Mouse (Mus musculus) CH12.LX (cell line): ENCODE results near the gene Meis2.

ENCODE experiments used
- CTCF ChIP-seq, 2 experiments: IDR thresholded peaks in 1 of 2; conservative IDR thresholded peaks in 1 of 2; 2 replicates each; pipeline ENCODE4 v1.5.1; 2011 to 2012; ENCODE audit warnings: low read depth in 2 of 2, low read length in 2 of 2, improper control_type of control experiment in 1 of 2, inconsistent platforms in 1 of 2, mild to moderate bottlenecking in 1 of 2, moderate library complexity in 1 of 2
- HCFC1 ChIP-seq: IDR thresholded peaks from 2 replicates; pipeline ENCODE4 v1.6.1; 2012; ENCODE audit warnings: low read depth, mild to moderate bottlenecking, inconsistent platforms, low read length, improper control_type of control experiment
- JUND ChIP-seq: conservative IDR thresholded peaks from 2 replicates; pipeline ENCODE4 v1.6.1; 2011; ENCODE audit warnings: low read depth, low read length, improper control_type of control experiment
- KAT2A ChIP-seq: IDR thresholded peaks from 2 replicates; pipeline ENCODE4 v1.6.1; 2012; ENCODE audit warnings: low read length, improper control_type of control experiment, inconsistent platforms; ENCODE audit not compliant: insufficient replicate concordance
- MAFK ChIP-seq: IDR thresholded peaks from 2 replicates; pipeline ENCODE4 v1.6.1; 2011; ENCODE audit warnings: low read length, improper control_type of control experiment; ENCODE audit not compliant: insufficient replicate concordance
- POLR2A ChIP-seq: IDR thresholded peaks from 2 replicates; pipeline ENCODE4 v1.6.1; 2011; ENCODE audit warnings: low read depth, mild to moderate bottlenecking, improper control_type of control experiment, low read length
- ZMIZ1 ChIP-seq: IDR thresholded peaks from 2 replicates; pipeline ENCODE4 v1.6.1; 2012; ENCODE audit warnings: low read depth, mild to moderate bottlenecking, inconsistent platforms, low read length, improper control_type of control experiment

GRCm38 (mm10) chr2:115888336-115889077 lies 177.1 kb downstream of the Meis2 start:
- no peak for TF ChIP-seq HCFC1
- no peak for TF ChIP-seq ZMIZ1
- TF ChIP-seq KAT2A = no peak
- TF ChIP-seq MAFK = no peak
- TF ChIP-seq CTCF (conservative IDR thresholded peaks at IDR 0.05 in 1 of 2, IDR thresholded peaks at IDR 0.05 in 1 of 2; ENCODE audit: low read depth in 2 of 2, low read length in 2 of 2) = no peak
- no peak for TF ChIP-seq POLR2A
- TF ChIP-seq JUND = no peak
